Comparison of ENCODE assay signal across 15 mouse cellular contexts in the genomic region with DNA sequence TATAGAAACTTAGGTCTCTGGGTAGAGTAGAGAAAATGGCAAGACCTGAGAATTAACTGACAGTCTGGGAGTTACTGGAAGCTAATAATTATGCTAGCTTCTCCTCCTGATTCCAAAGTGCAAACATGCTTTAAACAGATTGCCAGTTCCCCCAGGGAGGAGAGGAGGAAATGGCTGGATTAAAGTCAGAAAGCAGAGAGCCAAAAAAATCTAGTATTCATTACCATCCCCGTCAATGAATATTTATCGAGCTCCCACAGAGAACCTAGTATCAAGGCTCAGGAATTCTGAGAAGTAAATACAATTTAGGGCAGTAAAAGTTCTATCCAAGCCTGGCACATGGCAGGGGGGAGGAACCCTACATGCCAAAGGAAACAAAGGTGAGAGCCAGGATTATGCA. TPM values are rescaled to one million over a fixed set of nuclear protein-coding genes. Genes with fewer than 3 reads are reported as not detected.
DNase-seq lines count a peak whose midpoint lies in the region; ATAC-seq and TF ChIP-seq lines count a peak whose summit lies in the region.
"Had no signal": no experiment of that assay in that cellular context is flagged by ENCODE, and none has a peak within 500 bp of the region (broad histone marks: within the 10 kb centered on the region; RNA-seq: fewer than 3 reads in every experiment).

No protein-coding gene starts in this region.

- WGBS in midbrain, postnatal 0 days: 20% methylated on average over 2 of the region's 2 CpGs

- H3K4me3 ChIP-seq in midbrain, postnatal 0 days (ENCODE audit: low read depth, low read length): no peak overlapping the region
- H3K4me3 ChIP-seq: gastrocnemius, adult 2 months; heart, embryonic 10.5 days; limb, embryonic 15.5 days; stomach, embryonic 15.5 days had no signal

- DNase-seq in frontal cortex, postnatal 25 days (ENCODE audit: low spot score in 2 of 2): no peak
- peak; percentile 2 for DNase-seq in left cerebral cortex, postnatal 4 days
- no peak for DNase-seq in left cerebral cortex, postnatal 14 days (ENCODE audit: low spot score in 2 of 2)
- DNase-seq in kidney, adult 9 months: peak; percentile 85
- peak; percentile 64 for DNase-seq in midbrain, postnatal 0 days (ENCODE audit: low spot score)
- no peak for DNase-seq in right cerebral cortex, adult 18-20 months
- DNase-seq: gastrocnemius, adult 2 months; heart, postnatal 4 days; lung, adult 2 months had no signal

- no peaks in the 10 kb centered on the region for H3K9me3 ChIP-seq in midbrain, postnatal 0 days (ENCODE audit: low read length)
- H3K9me3 ChIP-seq: heart, embryonic 10.5 days; limb, embryonic 15.5 days; stomach, embryonic 15.5 days had no signal

- ATAC-seq in frontal cortex, adult (ENCODE audit: low TSS enrichment): peak; percentile 27; the same call in 1 of the 2 replicates
- no peak for ATAC-seq in midbrain, postnatal 0 days (ENCODE audit: low FRiP score)

- H3K4me2 ChIP-seq in midbrain, postnatal 0 days (ENCODE audit: low read depth, low read length, poor library complexity, severe bottlenecking): no peak overlapping the region
- H3K4me2 ChIP-seq: limb, embryonic 15.5 days; stomach, embryonic 15.5 days had no signal

- H3K36me3 ChIP-seq in midbrain, postnatal 0 days (ENCODE audit: insufficient read depth, low read length): no peaks in the 10 kb centered on the region
- H3K36me3 ChIP-seq: heart, embryonic 10.5 days; limb, embryonic 15.5 days; stomach, embryonic 15.5 days had no signal

- TF ChIP-seq CTCF in midbrain, postnatal 0 days (IDR thresholded peaks at IDR 0.05): no peak

- intact Hi-C loops in left cerebral cortex, postnatal 4 days (cut with DNase I): no loop called here
- intact Hi-C loops in left cerebral cortex, postnatal 14 days (cut with DNase I): no loop called here

- H3K27ac ChIP-seq in midbrain, postnatal 0 days (ENCODE audit: low read depth, low read length): no peak overlapping the region
- H3K27ac ChIP-seq: gastrocnemius, adult 2 months; heart, embryonic 10.5 days; limb, embryonic 15.5 days; stomach, embryonic 15.5 days had no signal

- H3K9ac ChIP-seq in midbrain, postnatal 0 days (replicated peaks; ENCODE audit: low read length, poor library complexity, severe bottlenecking): no peak overlapping the region
- H3K9ac ChIP-seq: limb, embryonic 15.5 days; stomach, embryonic 15.5 days had no signal

- H3K4me1 ChIP-seq in midbrain, postnatal 0 days (ENCODE audit: insufficient read depth, low read length): no peaks in the 10 kb centered on the region
- H3K4me1 ChIP-seq: heart, embryonic 10.5 days; limb, embryonic 15.5 days; stomach, embryonic 15.5 days had no signal

- no peaks in the 10 kb centered on the region for H3K27me3 ChIP-seq in midbrain, postnatal 0 days (ENCODE audit: insufficient read depth, low read length)
- H3K27me3 ChIP-seq: limb, embryonic 15.5 days; stomach, embryonic 15.5 days had no signal

RNA-seq across cellular contexts. Expression of a gene that starts 29.4 kb away (rescaled TPM):
- total RNA-seq in left cerebral cortex, postnatal 4 days (2021): 1 to 10 TPM; 7.2 to 7.4 TPM
- 1 to 10 TPM; 6.7 to 6.8 TPM for total RNA-seq in left cerebral cortex, postnatal 14 days (2021)
- total RNA-seq in midbrain, postnatal 0 days (2014; rRNA removed): not detected in 2 replicates
- 0.20 TPM in 1 of 2 replicates, not detected in the other for polyA plus RNA-seq in midbrain, postnatal 0 days (2015; fragmentation: Nextera tagmentation; extraction: Ambion mirVana)
- total RNA-seq: megakaryocyte progenitor cell, adult 5-6 weeks had no signal
- polyA plus RNA-seq: small intestine, adult 2 months had no signal

Comparison
In these comparisons a context has a peak if more than half of its experiments do, and no peak if none do; other contexts are left out.
1. DNase-seq: peak in left cerebral cortex, postnatal 4 days (single experiment), kidney, adult 9 months (single experiment) and midbrain, postnatal 0 days (single experiment); none in frontal cortex, postnatal 25 days (0 of 2), left cerebral cortex, postnatal 14 days (0 of 2) and right cerebral cortex, adult 18-20 months (single experiment).